In genomic region chr15:12349840-12350239, GRCm38 (mm10) we compare ENCODE assay signal across 25 mouse cellular contexts. TPM values are rescaled to one million over a fixed set of nuclear protein-coding genes. Genes with fewer than 3 reads are reported as not detected.
"Had no signal": no experiment of that assay in that cellular context is flagged by ENCODE, and none has a peak within 500 bp of the region (broad histone marks: within the 10 kb centered on the region; RNA-seq: fewer than 3 reads in every experiment).

No protein-coding gene starts in this region.

- H3K4me3 ChIP-seq: limb, embryonic 12.5 days; limb, embryonic 15.5 days; lung, embryonic 15.5 days; midbrain, embryonic 12.5 days; myocyte; neural tube, embryonic 13.5 days had no signal

- H3K27me3 ChIP-seq: limb, embryonic 12.5 days; limb, embryonic 15.5 days; lung, embryonic 15.5 days; midbrain, embryonic 12.5 days; neural tube, embryonic 13.5 days had no signal

- H3K27ac ChIP-seq: limb, embryonic 12.5 days; limb, embryonic 15.5 days; liver, embryonic 14.5 days; lung, embryonic 15.5 days; midbrain, embryonic 12.5 days; neural tube, embryonic 13.5 days; stomach, postnatal 0 days had no signal

- H3K4me1 ChIP-seq: limb, embryonic 12.5 days; limb, embryonic 15.5 days; lung, embryonic 15.5 days; midbrain, embryonic 12.5 days; neural tube, embryonic 13.5 days had no signal

- H3K9ac ChIP-seq: limb, embryonic 12.5 days; limb, embryonic 15.5 days; liver, embryonic 14.5 days; liver, postnatal 0 days; lung, embryonic 15.5 days; midbrain, embryonic 12.5 days; neural tube, embryonic 13.5 days had no signal

- H3K4me2 ChIP-seq: limb, embryonic 12.5 days; limb, embryonic 15.5 days; liver, embryonic 11.5 days; lung, embryonic 15.5 days; midbrain, embryonic 12.5 days; neural tube, embryonic 13.5 days had no signal

- DNase-seq: kidney, adult 9 months; kidney, postnatal 14 days; kidney, postnatal 4 days; left cerebral cortex, postnatal 4 days; liver, postnatal 0 days; lung, postnatal 10 days; lung, postnatal 36 days; retina, postnatal 1 day; thymus, adult 2 months; thymus, postnatal 14 days; thymus, postnatal 4 days had no signal

- ATAC-seq: liver, postnatal 0 days; midbrain, embryonic 16.5 days had no signal

- H3K9me3 ChIP-seq: limb, embryonic 12.5 days; limb, embryonic 15.5 days; lung, embryonic 15.5 days; midbrain, embryonic 12.5 days; neural tube, embryonic 13.5 days had no signal

RNA-seq across cellular contexts. Expression of gene 1810049J17Rik, which starts 28.1 kb away (rescaled TPM):
- total RNA-seq: left cerebral cortex, postnatal 4 days; monocyte, adult 5-6 weeks; neutrophil, adult 5-6 weeks had no signal
- polyA plus RNA-seq: midbrain, embryonic 16.5 days; small intestine, adult 2 months; spleen, adult 2 months; thymus, adult 2 months had no signal
